Comparison of ENCODE assay signal across 12 mouse cellular contexts in the genomic region with DNA sequence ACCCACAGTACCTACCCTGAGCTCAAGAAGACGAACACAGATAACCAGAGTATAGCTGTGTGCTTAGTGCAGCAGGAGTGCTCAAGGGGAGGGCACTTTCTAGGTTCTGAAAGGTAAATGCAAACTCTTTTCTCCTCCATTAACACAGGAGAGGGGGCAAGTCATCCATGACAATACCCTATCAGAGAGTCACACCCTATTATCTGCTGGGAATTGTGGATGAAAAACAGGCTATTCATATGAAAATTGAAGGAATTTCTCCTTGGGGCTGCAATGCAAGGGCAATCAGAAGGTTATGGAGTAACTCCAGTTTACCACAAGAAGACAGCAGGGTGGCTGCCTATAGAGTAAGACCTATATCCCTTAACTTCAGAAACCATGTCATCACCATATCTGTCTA.
"Had no signal": no experiment of that assay in that cellular context is flagged by ENCODE, and none has a peak within 500 bp of the region (broad histone marks: within the 10 kb centered on the region; RNA-seq: fewer than 3 reads in every experiment).

No protein-coding gene starts in this region.

- H3K36me3 ChIP-seq: lung, embryonic 15.5 days; midbrain, embryonic 13.5 days; midbrain, embryonic 15.5 days; neural tube, embryonic 12.5 days had no signal

- DNase-seq: lung, adult 2 months; lung, postnatal 14 days; lung, postnatal 36 days; right cerebral cortex, postnatal 14 days; thymus, adult 18-20 months; thymus, postnatal 14 days; thymus, postnatal 36 days had no signal

- H3K4me1 ChIP-seq: lung, embryonic 15.5 days; megakaryocyte, embryonic 14.5 days; midbrain, embryonic 13.5 days; midbrain, embryonic 15.5 days; neural tube, embryonic 12.5 days had no signal

- H3K27me3 ChIP-seq: lung, embryonic 15.5 days; megakaryocyte, embryonic 14.5 days; midbrain, embryonic 15.5 days; neural tube, embryonic 12.5 days had no signal

- H3K9me3 ChIP-seq: lung, embryonic 15.5 days; midbrain, embryonic 13.5 days; midbrain, embryonic 15.5 days; neural tube, embryonic 12.5 days had no signal

- H3K4me3 ChIP-seq: lung, embryonic 15.5 days; megakaryocyte, embryonic 14.5 days; midbrain, embryonic 13.5 days; midbrain, embryonic 15.5 days; neural tube, embryonic 12.5 days had no signal
